Mouse (Mus musculus) olfactory bulb, adult 2 months (tissue): ENCODE data around the gene Alcam.

ENCODE experiments used
- CTCF ChIP-seq: fragments of 200-500 bp; IDR thresholded peaks from 2 replicates; pipeline ENCODE4 v1.5.1; 2012; ENCODE audit warnings: low read depth, mild to moderate bottlenecking, low read length, moderate library complexity; ENCODE audit not compliant: insufficient read depth
- POLR2A ChIP-seq: fragments of 200-500 bp; IDR thresholded peaks from 2 replicates; pipeline ENCODE4 v1.6.1; 2012; ENCODE audit warnings: mild to moderate bottlenecking, low read depth, low read length, moderate library complexity; ENCODE audit not compliant: insufficient read depth

- TF ChIP-seq CTCF (no peak), POLR2A (no peak)
Measured at GRCm38 (mm10) chr16:52472635-52473034, 18.8 kb upstream of the Alcam start.
